Mouse (Mus musculus): ENCODE data around the gene Cand2. TPM values are rescaled to one million over a fixed set of nuclear protein-coding genes. Genes with fewer than 3 reads are reported as not detected.

Gene Cand2
- polyA plus RNA-seq, 1 experiment from 2014 or later = 12.8 TPM

DNA sequence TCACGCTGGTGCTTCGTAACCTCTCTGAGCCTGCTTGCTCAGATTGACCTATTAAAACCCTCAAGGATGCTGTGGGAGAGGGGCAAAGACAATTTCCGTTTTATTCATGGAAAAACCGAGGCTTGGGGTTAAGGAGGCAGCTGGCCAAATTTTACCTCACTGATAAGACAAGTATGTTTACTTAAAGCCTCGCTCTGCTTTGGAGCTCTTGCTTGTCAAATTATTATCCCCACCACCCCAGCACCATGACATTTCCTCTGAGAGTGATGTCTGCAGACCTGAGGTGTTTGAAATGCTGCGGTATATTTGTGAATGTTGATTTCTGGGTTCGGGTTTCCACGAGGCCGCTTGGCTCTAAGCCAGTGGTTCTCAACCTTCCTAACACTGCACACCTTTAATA lies 2.0 kb downstream of the Cand2 start:
- H3K36me3 ChIP-seq = peaks cover 6% of the 10 kb centered on the region; the same call in 1 of the 2 replicates
- WGBS = 74% methylated on average over 9 of the region's 9 CpGs

DNA sequence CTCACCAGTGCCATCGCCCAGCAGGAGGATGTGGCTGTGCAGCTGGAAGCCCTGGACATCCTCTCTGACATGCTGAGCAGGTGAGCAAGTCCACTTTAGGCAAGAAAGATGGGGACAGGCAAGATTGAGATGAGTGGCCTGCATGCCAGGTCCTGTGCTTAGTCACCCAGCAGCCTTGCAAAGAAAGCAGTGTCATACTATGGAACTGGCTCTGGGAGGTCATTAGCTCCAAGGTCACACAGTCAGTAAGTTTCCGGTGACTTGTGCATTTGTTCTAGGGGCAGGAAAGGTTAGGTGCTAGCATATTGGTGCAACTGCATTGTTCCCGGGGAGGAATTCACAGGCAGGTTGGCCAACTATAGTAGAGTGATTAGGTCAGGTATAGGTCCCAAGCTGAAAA lies 8.4 kb downstream of the Cand2 start:
- no peak overlapping the region for H3K27ac ChIP-seq (replicated peaks)
- no peak for ATAC-seq (ENCODE audit: low FRiP score, low read depth)
- H3K9me3 ChIP-seq = no peaks in the 10 kb centered on the region
- H3K4me1 ChIP-seq (replicated peaks) = no peaks in the 10 kb centered on the region
- no peak overlapping the region for H3K4me3 ChIP-seq
- peaks cover 55% of the 10 kb centered on the region for H3K36me3 ChIP-seq
- H3K27me3 ChIP-seq = no peaks in the 10 kb centered on the region
- H3K4me2 ChIP-seq = no peak overlapping the region
- WGBS = 97% methylated on average over 3 of the region's 3 CpGs
- no peak overlapping the region for H3K9ac ChIP-seq

More for the DNA sequence above, 2.0 kb downstream of the Cand2 start:
- ATAC-seq (ENCODE audit: low FRiP score, low read depth) = no peak
- Histone ChIP-seq H3K4me3 (peak overlapping the region; percentile 97; the same call in 1 of the 2 replicates), H3K27ac (replicated peaks) (no peak overlapping the region), H3K4me1 (replicated peaks) (peaks cover 30% of the 10 kb centered on the region), H3K9me3 (no peaks in the 10 kb centered on the region), H3K27me3 (no peaks in the 10 kb centered on the region), H3K9ac (no peak overlapping the region), H3K4me2 (peak overlapping the region; percentile 81)

- Histone ChIP-seq H3K4me2 (no peak overlapping the region), H3K27ac (replicated peaks) (no peak overlapping the region), H3K4me1 (replicated peaks) (peaks cover 11% of the 10 kb centered on the region), H3K27me3 (no peaks in the 10 kb centered on the region), H3K9me3 (no peaks in the 10 kb centered on the region), H3K9ac (no peak overlapping the region), H3K4me3 (no peak overlapping the region), H3K36me3 (peaks cover 82% of the 10 kb centered on the region)
- WGBS = 87% methylated on average over 10 of the region's 10 CpGs
- ATAC-seq (ENCODE audit: low FRiP score, low read depth) = no peak
Observed at GRCm38 (mm10) chr6:115791016-115791415, 16.7 kb downstream of the Cand2 start.

- Histone ChIP-seq H3K9me3 (no peaks in the 10 kb centered on the region), H3K27ac (replicated peaks) (no peak overlapping the region), H3K4me2 (no peak overlapping the region), H3K9ac (no peak overlapping the region), H3K27me3 (no peaks in the 10 kb centered on the region), H3K4me1 (replicated peaks) (peaks cover 11% of the 10 kb centered on the region), H3K36me3 (peaks cover 84% of the 10 kb centered on the region), H3K4me3 (no peak overlapping the region)
- 75% methylated on average over 34 of the region's 34 CpGs for WGBS
- ATAC-seq (ENCODE audit: low FRiP score, low read depth) = no peak
Observed at GRCm38 (mm10) chr6:115791842-115792686, 17.7 kb downstream of the Cand2 start.

DNA sequence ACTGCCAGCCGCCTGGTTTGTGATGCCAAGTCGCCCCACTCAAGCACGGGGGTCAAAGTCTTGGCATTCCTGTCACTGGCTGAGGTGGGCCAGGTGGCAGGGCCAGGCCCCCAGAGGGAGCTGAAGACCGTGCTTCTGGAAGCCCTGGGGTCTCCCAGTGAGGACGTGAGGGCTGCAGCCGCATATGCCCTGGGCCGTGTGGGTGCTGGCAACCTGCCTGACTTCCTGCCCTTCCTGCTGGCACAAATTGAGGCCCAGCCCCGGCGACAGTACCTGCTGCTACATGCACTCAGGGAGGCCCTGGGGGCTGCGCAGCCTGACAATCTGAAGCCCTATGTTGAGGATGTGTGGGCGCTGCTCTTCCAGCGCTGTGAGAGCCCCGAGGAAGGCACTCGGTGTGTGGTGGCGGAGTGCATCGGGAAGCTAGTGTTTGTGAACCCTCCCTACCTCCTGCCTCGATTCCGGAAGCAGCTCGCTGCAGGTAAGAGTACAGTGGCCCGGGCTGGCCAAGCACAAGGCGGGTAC lies 18.4 kb downstream of the Cand2 start:
- Histone ChIP-seq H3K4me1 (replicated peaks) (peaks cover 11% of the 10 kb centered on the region), H3K27ac (replicated peaks) (no peak overlapping the region), H3K4me3 (no peak overlapping the region), H3K36me3 (peaks cover 85% of the 10 kb centered on the region), H3K9ac (no peak overlapping the region), H3K9me3 (no peaks in the 10 kb centered on the region), H3K27me3 (no peaks in the 10 kb centered on the region), H3K4me2 (no peak overlapping the region)
- 88% methylated on average over 21 of the region's 21 CpGs for WGBS
- no peak for ATAC-seq (ENCODE audit: low FRiP score, low read depth)

GRCm38 (mm10) chr6:115801811-115802210 lies 27.5 kb downstream of the Cand2 start:
- peaks cover 83% of the 10 kb centered on the region for H3K36me3 ChIP-seq

DNA sequence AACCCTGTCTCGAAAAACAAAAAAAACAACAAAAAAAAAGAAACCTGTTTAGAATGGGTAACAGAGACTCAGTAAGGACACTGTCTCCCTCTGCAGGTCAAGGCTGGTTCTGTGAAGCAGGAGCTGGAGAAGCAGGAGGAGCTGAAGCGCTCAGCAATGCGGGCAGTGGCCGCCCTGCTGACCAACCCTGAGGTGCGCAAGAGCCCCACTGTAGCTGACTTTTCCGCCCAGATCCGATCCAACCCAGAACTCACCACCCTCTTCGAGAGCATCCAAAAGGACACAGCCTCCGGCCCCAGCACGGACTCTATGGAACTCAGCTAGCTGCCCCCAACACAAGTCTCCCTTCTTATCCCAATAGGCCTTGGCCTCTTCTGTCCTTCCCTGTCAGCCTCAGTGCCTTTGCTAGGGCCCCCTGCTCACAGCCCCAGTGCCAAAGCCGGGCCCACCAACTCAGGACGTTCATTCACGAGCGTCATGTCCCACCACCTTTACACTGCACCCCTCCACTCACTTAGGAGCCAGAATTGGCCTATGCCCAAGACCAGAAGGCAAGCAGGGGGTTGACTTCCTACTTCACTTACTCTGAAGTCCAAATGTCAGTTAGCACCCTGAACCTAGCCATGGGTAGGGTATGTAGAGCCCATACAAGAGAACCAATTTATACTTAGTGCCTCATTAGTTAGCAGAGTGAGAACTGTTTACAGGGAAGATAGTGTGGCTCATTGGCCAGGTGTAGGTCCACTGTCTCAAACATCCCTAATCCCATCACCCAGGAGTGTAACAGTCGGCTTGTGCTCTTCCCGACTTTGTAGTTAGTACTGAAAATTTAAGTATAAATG lies 29.4 kb downstream of the Cand2 start:
- 46% methylated on average over 16 of the region's 16 CpGs for WGBS
- no peak overlapping the region for H3K9ac ChIP-seq
- no peak overlapping the region for H3K27ac ChIP-seq (replicated peaks)
- peaks cover 64% of the 10 kb centered on the region for H3K36me3 ChIP-seq
- H3K4me3 ChIP-seq = no peak overlapping the region
- H3K4me2 ChIP-seq = no peak overlapping the region
- peaks cover 23% of the 10 kb centered on the region for H3K4me1 ChIP-seq (replicated peaks)
- H3K27me3 ChIP-seq = no peaks in the 10 kb centered on the region
- no peaks in the 10 kb centered on the region for H3K9me3 ChIP-seq
- peak; percentile 42 for ATAC-seq (ENCODE audit: low FRiP score, low read depth)

More at GRCm38 (mm10) chr6:115801811-115802210, 27.5 kb downstream of the Cand2 start:
- H3K4me1 ChIP-seq (replicated peaks) = peaks cover 13% of the 10 kb centered on the region
- no peaks in the 10 kb centered on the region for H3K27me3 ChIP-seq
- WGBS = 94% methylated on average over 3 of the region's 3 CpGs
- no peak overlapping the region for H3K4me3 ChIP-seq
- H3K27ac ChIP-seq (replicated peaks) = no peak overlapping the region
- H3K4me2 ChIP-seq = no peak overlapping the region
- H3K9me3 ChIP-seq = no peaks in the 10 kb centered on the region
- no peak for ATAC-seq (ENCODE audit: low FRiP score, low read depth)
- no peak overlapping the region for H3K9ac ChIP-seq

- Histone ChIP-seq H3K9me3 (no peaks in the 10 kb centered on the region), H3K4me1 (replicated peaks) (peaks cover 23% of the 10 kb centered on the region), H3K9ac (no peak overlapping the region), H3K4me3 (no peak overlapping the region), H3K27ac (replicated peaks) (no peak overlapping the region), H3K4me2 (no peak overlapping the region), H3K36me3 (peaks cover 57% of the 10 kb centered on the region), H3K27me3 (no peaks in the 10 kb centered on the region)
- no peak for ATAC-seq (ENCODE audit: low FRiP score, low read depth)
- WGBS = 70% methylated on average over 10 of the region's 10 CpGs
Observed at GRCm38 (mm10) chr6:115804432-115805192, 30.3 kb downstream of the Cand2 start.

GRCm38 (mm10) chr6:115807464-115808195 lies 33.3 kb downstream of the Cand2 start:
- H3K27ac ChIP-seq (replicated peaks) = peak overlapping the region; percentile 91
- peak overlapping the region; percentile 93 for H3K9ac ChIP-seq
- no peak for ATAC-seq (ENCODE audit: low FRiP score, low read depth)
- peaks cover 29% of the 10 kb centered on the region for H3K36me3 ChIP-seq
- H3K4me3 ChIP-seq = peak overlapping the region; percentile 83
- H3K4me1 ChIP-seq (replicated peaks) = peaks cover 23% of the 10 kb centered on the region
- H3K4me2 ChIP-seq = peak overlapping the region; percentile 80
- no peaks in the 10 kb centered on the region for H3K27me3 ChIP-seq
- 3% methylated on average over 15 of the region's 15 CpGs for WGBS
- no peaks in the 10 kb centered on the region for H3K9me3 ChIP-seq

DNA sequence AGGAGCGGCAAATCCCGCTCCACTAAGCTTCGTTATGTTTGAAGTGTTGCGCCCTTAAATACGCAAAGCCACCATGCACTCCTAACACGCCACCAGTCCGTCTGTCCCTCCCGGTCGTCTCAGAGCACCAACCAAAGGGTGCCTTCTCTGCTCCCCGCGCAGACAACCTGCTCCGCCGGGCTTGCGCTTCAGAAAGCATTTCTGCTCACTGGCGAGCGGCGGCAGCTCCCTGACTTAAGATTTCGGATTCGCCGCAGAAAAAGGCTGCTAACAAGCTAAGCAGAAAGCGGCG lies 33.8 kb downstream of the Cand2 start:
- peaks cover 23% of the 10 kb centered on the region for H3K4me1 ChIP-seq (replicated peaks)
- H3K4me2 ChIP-seq = peak overlapping the region; percentile 80
- peak overlapping the region; percentile 83 for H3K4me3 ChIP-seq
- no peaks in the 10 kb centered on the region for H3K27me3 ChIP-seq
- whole genome bisulfite sequencing = 0% methylated on average over 22 of the region's 22 CpGs
- ATAC-seq (ENCODE audit: low FRiP score, low read depth) = no peak; the same call in 1 of the 2 replicates
- peak overlapping the region; percentile 93 for H3K9ac ChIP-seq
- H3K9me3 ChIP-seq = no peaks in the 10 kb centered on the region
- peak overlapping the region; percentile 91 for H3K27ac ChIP-seq (replicated peaks)
- peaks cover 28% of the 10 kb centered on the region for H3K36me3 ChIP-seq

Data from hindbrain, embryonic 15.5 days (tissue).